Mouse (Mus musculus) naive thymus-derived CD4-positive, alpha-beta T cell, adult 2 months (primary cell): ENCODE data around the gene Acp7.
A peak's percentile ranks its signal among the peaks of the same experiment; 100 is the strongest.
"Not testable (repeated sequence)": the region's sequence is repeated elsewhere in the genome, so short reads cannot be mapped to it uniquely, and the experiment has no call there.

Experiments used
- DNase-seq: peaks from one replicate; pipeline ENCODE4 v3.0.0-alpha.2; 2011; ENCODE audit warnings: low read depth

Gene Acp7

GRCm38 (mm10) chr7:28631073-28631472 lies at the start of gene Acp7:
TSS of gene Acp7 (minus strand) at chr7:28631332.
- no peak for DNase-seq

- no peak for DNase-seq
Measured at GRCm38 (mm10) chr7:28677624-28678023, 46.5 kb upstream of the Acp7 start.

GRCm38 (mm10) chr7:28676811-28677541 lies 45.8 kb upstream of the Acp7 start:
- peak; percentile 79 for DNase-seq

- no peak for DNase-seq
Measured at GRCm38 (mm10) chr7:28675746-28676145, 44.6 kb upstream of the Acp7 start.

- no peak for DNase-seq
Measured at GRCm38 (mm10) chr7:28674994-28675393, 43.9 kb upstream of the Acp7 start.

GRCm38 (mm10) chr7:28672786-28673185 lies 41.7 kb upstream of the Acp7 start:
- DNase-seq: not testable (repeated sequence)

GRCm38 (mm10) chr7:28672276-28672675 lies 41.1 kb upstream of the Acp7 start:
- DNase-seq: no peak

- DNase-seq: peak; percentile 79
Measured at GRCm38 (mm10) chr7:28671172-28671571, 40.0 kb upstream of the Acp7 start.

GRCm38 (mm10) chr7:28665620-28666579 lies 34.8 kb upstream of the Acp7 start:
- DNase-seq: peak; percentile 66

GRCm38 (mm10) chr7:28656430-28656829 lies 25.3 kb upstream of the Acp7 start:
- DNase-seq: no peak

GRCm38 (mm10) chr7:28651157-28651556 lies 20.0 kb upstream of the Acp7 start:
- DNase-seq: peak; percentile 51

- DNase-seq: peak; percentile 61
Measured at GRCm38 (mm10) chr7:28647016-28647415, 15.9 kb upstream of the Acp7 start.

- no peak for DNase-seq
Measured at GRCm38 (mm10) chr7:28645947-28646475, 14.9 kb upstream of the Acp7 start.

- no peak for DNase-seq
Measured at GRCm38 (mm10) chr7:28645366-28645765, 14.2 kb upstream of the Acp7 start.

- no peak for DNase-seq
Measured at GRCm38 (mm10) chr7:28641546-28641945, 10.4 kb upstream of the Acp7 start.

GRCm38 (mm10) chr7:28637511-28637910 lies 6.4 kb upstream of the Acp7 start:
- no peak for DNase-seq

- no peak for DNase-seq
Measured at GRCm38 (mm10) chr7:28634128-28634527, 3.0 kb upstream of the Acp7 start.

GRCm38 (mm10) chr7:28624791-28625190 lies 6.3 kb downstream of the Acp7 start:
- DNase-seq: no peak

- no peak for DNase-seq
Measured at GRCm38 (mm10) chr7:28619098-28619715, 11.9 kb downstream of the Acp7 start.

- DNase-seq: no peak
Measured at GRCm38 (mm10) chr7:28605951-28606350, 25.2 kb downstream of the Acp7 start.

- DNase-seq: not testable (repeated sequence)
Measured at GRCm38 (mm10) chr7:28603788-28604187, 27.3 kb downstream of the Acp7 start.

GRCm38 (mm10) chr7:28603136-28603535 lies 28.0 kb downstream of the Acp7 start:
- no peak for DNase-seq
